Mouse (Mus musculus) C2C12 (cell line): Measurements from ENCODE around the gene Fbxw9. TPM values are rescaled to one million over a fixed set of nuclear protein-coding genes. Genes with fewer than 3 reads are reported as not detected.
A peak's percentile ranks its signal among the peaks of the same experiment; 100 is the strongest.

ENCODE experiments used
- H3K27me3 ChIP-seq: one replicate; pipeline ENCODE4 v1.6.1; 2011; ENCODE audit not compliant: control insufficient read depth, insufficient read depth, insufficient read length
- H3K36me3 ChIP-seq: one replicate; pipeline ENCODE4 v1.6.1; 2011; ENCODE audit not compliant: control insufficient read depth, insufficient read depth
- H3K4me3 ChIP-seq: one replicate; pipeline ENCODE4 v1.5.1; 2011; ENCODE audit warnings: mild to moderate bottlenecking, control low read depth; ENCODE audit not compliant: poor library complexity, insufficient read depth, severe bottlenecking
- H3K79me2 ChIP-seq: one replicate; pipeline ENCODE4 v1.6.1; 2011; ENCODE audit not compliant: control insufficient read depth, insufficient read depth
- H3K79me3 ChIP-seq: one replicate; pipeline ENCODE4 v1.6.1; 2011; ENCODE audit warnings: low read depth, control low read depth
- H3ac ChIP-seq: one replicate; pipeline ENCODE3; 2011; ENCODE audit warnings: low read depth; ENCODE audit not compliant: control insufficient read depth, insufficient read length
- CEBPB ChIP-seq: IDR thresholded peaks from one replicate; pipeline ENCODE4 v1.6.1; 2011; ENCODE audit warnings: low read depth, mild to moderate bottlenecking, control low read depth, moderate library complexity
- CTCF ChIP-seq: IDR thresholded peaks from one replicate; pipeline ENCODE4 v1.5.1; 2011; ENCODE audit not compliant: control insufficient read depth, insufficient read depth, insufficient read length
- FOSL1 ChIP-seq: IDR thresholded peaks from one replicate; pipeline ENCODE4 v1.8.0; 2011; ENCODE audit warnings: mild to moderate bottlenecking, low read length; ENCODE audit not compliant: poor library complexity, insufficient read depth, severe bottlenecking
- MAX ChIP-seq: IDR thresholded peaks from one replicate; pipeline ENCODE4 v1.6.1; 2011; ENCODE audit warnings: mild to moderate bottlenecking, control low read depth
- MYOD1 ChIP-seq: IDR thresholded peaks from one replicate; pipeline ENCODE4 v1.6.1; 2011; ENCODE audit warnings: low read depth; ENCODE audit not compliant: control insufficient read depth, insufficient read length
- MYOG ChIP-seq: IDR thresholded peaks from one replicate; pipeline ENCODE4 v1.6.1; 2011; ENCODE audit not compliant: control insufficient read depth, insufficient read length; ENCODE audit errors: extremely low read depth
- USF1 ChIP-seq: IDR thresholded peaks from one replicate; pipeline ENCODE4 v1.6.1; 2011; ENCODE audit warnings: low read depth, mild to moderate bottlenecking, control low read depth, moderate library complexity
- polyA plus RNA-seq: library from polyadenylated mRNA; unstranded; fragments of >200 nt; fragmentation: generic; extraction: Trizol; gene quantifications from one replicate; pipeline ENCODE4 v1.2.1, GENCODE M21; 2012; ENCODE audit warnings: missing spikeins

Gene Fbxw9
- polyA plus RNA-seq, 1 experiment, result 20.0 TPM

GRCm38 (mm10) chr8:85057367-85057766 is 2.5 kb upstream of the Fbxw9 start:
- peaks cover 44% of the 10 kb centered on the region for H3K36me3 ChIP-seq
- H3K79me2 ChIP-seq, result peaks cover 20% of the 10 kb centered on the region
- TF ChIP-seq MYOD1 (no peak), MYOG (no peak), FOSL1 (no peak), CEBPB (no peak), MAX (no peak), CTCF (no peak), USF1 (no peak)
- no peaks in the 10 kb centered on the region for H3K27me3 ChIP-seq
- H3K79me3 ChIP-seq, result peaks cover 3% of the 10 kb centered on the region
- H3K4me3 ChIP-seq, result no peak overlapping the region
- no peak overlapping the region for H3ac ChIP-seq

- peaks cover 22% of the 10 kb centered on the region for H3K79me2 ChIP-seq
- H3ac ChIP-seq, result no peak overlapping the region
- H3K27me3 ChIP-seq, result no peaks in the 10 kb centered on the region
- no peak for TF ChIP-seq MYOD1
- no peak for TF ChIP-seq CTCF
- TF ChIP-seq MYOG, result no peak
- TF ChIP-seq CEBPB, result no peak
- TF ChIP-seq USF1, result no peak
- TF ChIP-seq FOSL1, result no peak
- no peak for TF ChIP-seq MAX
- no peak overlapping the region for H3K4me3 ChIP-seq
- peaks cover 7% of the 10 kb centered on the region for H3K79me3 ChIP-seq
- no peaks in the 10 kb centered on the region for H3K36me3 ChIP-seq
Measured at GRCm38 (mm10) chr8:85062603-85063002, 2.7 kb downstream of the Fbxw9 start.

- no peak for TF ChIP-seq CTCF
- TF ChIP-seq CEBPB, result no peak
- H3K79me3 ChIP-seq, result peaks cover 7% of the 10 kb centered on the region
- H3ac ChIP-seq, result no peak overlapping the region
- H3K4me3 ChIP-seq, result no peak overlapping the region
- peaks cover 3% of the 10 kb centered on the region for H3K36me3 ChIP-seq
- H3K27me3 ChIP-seq, result no peaks in the 10 kb centered on the region
- H3K79me2 ChIP-seq, result peaks cover 21% of the 10 kb centered on the region
Measured at GRCm38 (mm10) chr8:85065213-85065612, 5.4 kb downstream of the Fbxw9 start.

- TF ChIP-seq MYOD1 (no peak), FOSL1 (no peak), MAX (no peak), CEBPB (no peak), USF1 (no peak), MYOG (no peak), CTCF (no peak)
- H3K79me3 ChIP-seq, result peaks cover 7% of the 10 kb centered on the region
- peaks cover 3% of the 10 kb centered on the region for H3K36me3 ChIP-seq
- no peak overlapping the region for H3K4me3 ChIP-seq
- H3ac ChIP-seq, result no peak overlapping the region
- peaks cover 9% of the 10 kb centered on the region for H3K79me2 ChIP-seq
- H3K27me3 ChIP-seq, result no peaks in the 10 kb centered on the region
Measured at GRCm38 (mm10) chr8:85067155-85067554, 7.3 kb downstream of the Fbxw9 start.

GRCm38 (mm10) chr8:85067982-85068381 is 8.1 kb downstream of the Fbxw9 start, which contains the start of gene Gm5741:
Gm5741 (minus strand) TSS chr8:85067982.
- Histone ChIP-seq H3K4me3 (no peak within 1 kb of the TSS), H3K36me3 (peaks cover 3% of the 10 kb centered on the region), H3K27me3 (no peaks in the 10 kb centered on the region), H3ac (no peak within 1 kb of the TSS), H3K79me3 (peaks cover 5% of the 10 kb centered on the region), H3K79me2 (peaks cover 12% of the 10 kb centered on the region)
- TF ChIP-seq CTCF, result no peak
- no peak for TF ChIP-seq MAX
- TF ChIP-seq MYOG, result no peak
- no peak for TF ChIP-seq MYOD1
- TF ChIP-seq FOSL1, result no peak
- no peak for TF ChIP-seq CEBPB
- TF ChIP-seq USF1, result no peak

GRCm38 (mm10) chr8:85071041-85071440 is 11.2 kb downstream of the Fbxw9 start:
- Histone ChIP-seq H3K36me3 (peaks cover 34% of the 10 kb centered on the region), H3K79me3 (peaks cover 11% of the 10 kb centered on the region), H3K79me2 (peaks cover 32% of the 10 kb centered on the region), H3K4me3 (peak overlapping the region; percentile 95), H3K27me3 (no peaks in the 10 kb centered on the region), H3ac (no peak overlapping the region)
- TF ChIP-seq CTCF (no peak), MYOD1 (no peak), CEBPB (no peak), FOSL1 (no peak), MYOG (no peak), USF1 (no peak), MAX (no peak)
